Mouse (Mus musculus) CD4-positive, CD25-positive, alpha-beta regulatory T cell, adult 2 months (primary cell): ENCODE data around the gene Agbl5.

ENCODE experiments used
- DNase-seq: peaks from one replicate; pipeline ENCODE4 v3.0.0-alpha.2; 2012; ENCODE audit warnings: low read depth, low spot score

The Agbl5 gene

GRCm38 (mm10) chr5:30887858-30888336, 597 bp upstream of the Agbl5 start:
- peak; percentile 94 for DNase-seq

- no peak for DNase-seq
Observed at GRCm38 (mm10) chr5:30889088-30889754, 727 bp downstream of the Agbl5 start.

- DNase-seq, result no peak
Observed at GRCm38 (mm10) chr5:30890375-30890774, 1.9 kb downstream of the Agbl5 start.

GRCm38 (mm10) chr5:30901860-30902259, 13.4 kb downstream of the Agbl5 start:
- DNase-seq, result no peak

GRCm38 (mm10) chr5:30907413-30908059, 19.0 kb downstream of the Agbl5 start, which contains the start of gene Ost4:
Gene Ost4 (minus strand): TSS chr5:30907788.
- peak; percentile 98 for DNase-seq

- DNase-seq, result no peak
Observed at GRCm38 (mm10) chr5:30908426-30909299, 20.2 kb downstream of the Agbl5 start.

GRCm38 (mm10) chr5:30909300-30909659, 20.8 kb downstream of the Agbl5 start:
- no peak for DNase-seq

GRCm38 (mm10) chr5:30909863-30910262, 21.4 kb downstream of the Agbl5 start:
- no peak for DNase-seq

GRCm38 (mm10) chr5:30910481-30910880, 22.0 kb downstream of the Agbl5 start:
- DNase-seq, result no peak

- DNase-seq, result no peak
Observed at GRCm38 (mm10) chr5:30912156-30912555, 23.7 kb downstream of the Agbl5 start.

GRCm38 (mm10) chr5:30913060-30913841, 24.8 kb downstream of the Agbl5 start, which contains the start of gene Emilin1:
Gene Emilin1 (plus strand): TSS chr5:30913402.
- no peak for DNase-seq

GRCm38 (mm10) chr5:30914101-30914635, 25.7 kb downstream of the Agbl5 start:
- DNase-seq, result no peak

- no peak for DNase-seq
Observed at GRCm38 (mm10) chr5:30914849-30915248, 26.4 kb downstream of the Agbl5 start.

GRCm38 (mm10) chr5:30915456-30915855, 27.0 kb downstream of the Agbl5 start:
- no peak for DNase-seq

- peak; percentile 79 for DNase-seq
Observed at GRCm38 (mm10) chr5:30915974-30916433, 27.5 kb downstream of the Agbl5 start.

- no peak for DNase-seq
Observed at GRCm38 (mm10) chr5:30916841-30917240, 28.3 kb downstream of the Agbl5 start.

GRCm38 (mm10) chr5:30917348-30917747, 28.9 kb downstream of the Agbl5 start:
- DNase-seq, result no peak

GRCm38 (mm10) chr5:30917891-30918670, 29.6 kb downstream of the Agbl5 start:
- DNase-seq, result no peak

GRCm38 (mm10) chr5:30918691-30919090, 30.2 kb downstream of the Agbl5 start:
- no peak for DNase-seq
